Mouse (Mus musculus) MEL (cell line): Measurements from ENCODE around the gene Lgals8. TPM values are rescaled to one million over a fixed set of nuclear protein-coding genes. Genes with fewer than 3 reads are reported as not detected.

ENCODE experiments used
- DNase-seq: peaks from one replicate; pipeline ENCODE4 v3.0.0; 2011; ENCODE audit warnings: low read depth, low spot score
- H3K27ac ChIP-seq: 2 replicates; pipeline ENCODE4 v1.5.1; 2012; ENCODE audit warnings: low read depth, mild to moderate bottlenecking, control low read depth, low read length, moderate library complexity; ENCODE audit not compliant: control insufficient read depth
- H3K27me3 ChIP-seq, 2 experiments: fragments of 150-350 bp in 1 of 2; sonication (generic) in 1 of 2; 2 replicates each; pipeline ENCODE4 v1.6.1; 2012; ENCODE audit warnings: low read length in 2 of 2, mild to moderate bottlenecking in 2 of 2, improper control_type of control experiment in 1 of 2, moderate library complexity in 1 of 2; ENCODE audit not compliant: insufficient read depth in 2 of 2, control insufficient read depth in 1 of 2
- H3K36me3 ChIP-seq, 2 experiments: 2 replicates each; pipeline ENCODE4 v1.6.1; 2012 to 2014; ENCODE audit warnings: low read length in 2 of 2, improper control_type of control experiment in 1 of 2, inconsistent platforms in 1 of 2, mild to moderate bottlenecking in 1 of 2; ENCODE audit not compliant: insufficient read depth in 2 of 2, control insufficient read depth in 1 of 2
- H3K4me1 ChIP-seq, 2 experiments: fragments of 150-350 bp in 1 of 2; sonication (generic) in 1 of 2; 2 replicates each; pipeline ENCODE4 v1.6.1; 2012; ENCODE audit warnings: low read length in 2 of 2, improper control_type of control experiment in 1 of 2, mild to moderate bottlenecking in 1 of 2; ENCODE audit not compliant: insufficient read depth in 2 of 2, control insufficient read depth in 1 of 2
- H3K4me3 ChIP-seq, 2 experiments: fragments of 150-350 bp in 1 of 2; sonication (generic) in 1 of 2; 2 replicates each; pipeline ENCODE4 v1.5.1; 2012; ENCODE audit warnings: low read depth in 2 of 2, low read length in 2 of 2, mild to moderate bottlenecking in 2 of 2, moderate library complexity in 2 of 2, control low read depth in 1 of 2, improper control_type of control experiment in 1 of 2; ENCODE audit not compliant: control insufficient read depth in 1 of 2, insufficient read depth in 1 of 2
- H3K79me2 ChIP-seq: 2 replicates; pipeline ENCODE4 v1.6.1; 2012; ENCODE audit warnings: mild to moderate bottlenecking, low read length, moderate library complexity; ENCODE audit not compliant: control insufficient read depth, poor library complexity, insufficient read depth
- H3K9ac ChIP-seq: 2 replicates; pipeline ENCODE4 v1.6.1; 2012; ENCODE audit warnings: low read depth, mild to moderate bottlenecking, control low read depth, low read length, moderate library complexity; ENCODE audit not compliant: control insufficient read depth, poor library complexity, severe bottlenecking
- H3K9me3 ChIP-seq: fragments of 150-350 bp; sonication (generic); replicated peaks from 2 replicates; pipeline ENCODE4 v1.6.1; 2012; ENCODE audit warnings: mild to moderate bottlenecking, low read length, improper control_type of control experiment, moderate library complexity; ENCODE audit not compliant: insufficient read depth
- BHLHE40 ChIP-seq: IDR thresholded peaks from 2 replicates; pipeline ENCODE4 v1.6.1; 2012; ENCODE audit warnings: low read depth, mild to moderate bottlenecking, inconsistent platforms, low read length, improper control_type of control experiment, borderline replicate concordance
- CHD1 ChIP-seq: IDR thresholded peaks from 2 replicates; pipeline ENCODE4 v1.6.1; 2012; ENCODE audit warnings: low read depth, mild to moderate bottlenecking, inconsistent platforms, low read length, improper control_type of control experiment
- CHD2 ChIP-seq: IDR thresholded peaks from 2 replicates; pipeline ENCODE4 v1.6.1; 2011; ENCODE audit warnings: low read length, improper control_type of control experiment
- ELF1 ChIP-seq: IDR thresholded peaks from 2 replicates; pipeline ENCODE4 v1.6.1; 2014; ENCODE audit warnings: low read depth, mild to moderate bottlenecking, inconsistent platforms, low read length, improper control_type of control experiment, moderate library complexity
- ETS1 ChIP-seq: IDR thresholded peaks from 2 replicates; pipeline ENCODE4 v1.6.1; 2012; ENCODE audit warnings: low read depth, mild to moderate bottlenecking, inconsistent platforms, low read length, improper control_type of control experiment, moderate library complexity
- GATA1 ChIP-seq: IDR thresholded peaks from 2 replicates; pipeline ENCODE4 v1.6.1; 2011; ENCODE audit warnings: low read depth, low read length, improper control_type of control experiment
- HCFC1 ChIP-seq: IDR thresholded peaks from 2 replicates; pipeline ENCODE4 v1.6.1; 2012; ENCODE audit warnings: low read depth, mild to moderate bottlenecking, inconsistent platforms, low read length, improper control_type of control experiment, moderate library complexity
- JUND ChIP-seq: IDR thresholded peaks from 2 replicates; pipeline ENCODE4 v1.6.1; 2011; ENCODE audit warnings: low read depth, mild to moderate bottlenecking, improper control_type of control experiment, low read length
- MAX ChIP-seq: IDR thresholded peaks from 2 replicates; pipeline ENCODE4 v1.6.1; 2011; ENCODE audit warnings: low read length, improper control_type of control experiment
- MAZ ChIP-seq: IDR thresholded peaks from 2 replicates; pipeline ENCODE4 v1.6.1; 2012; ENCODE audit warnings: low read depth, mild to moderate bottlenecking, inconsistent platforms, low read length, improper control_type of control experiment
- MEF2A ChIP-seq: IDR thresholded peaks from 2 replicates; pipeline ENCODE4 v1.6.1; 2014; ENCODE audit warnings: low read depth, mild to moderate bottlenecking, inconsistent platforms, low read length, improper control_type of control experiment; ENCODE audit not compliant: poor library complexity, insufficient replicate concordance, severe bottlenecking; ENCODE audit errors: extremely low read depth
- MXI1 ChIP-seq: IDR thresholded peaks from 2 replicates; pipeline ENCODE4 v1.6.1; 2011; ENCODE audit warnings: mild to moderate bottlenecking, low read depth, low read length, improper control_type of control experiment
- NRF1 ChIP-seq: IDR thresholded peaks from 2 replicates; pipeline ENCODE4 v1.6.1; 2014; ENCODE audit warnings: low read depth, mild to moderate bottlenecking, inconsistent platforms, low read length, improper control_type of control experiment, moderate library complexity; ENCODE audit not compliant: poor library complexity, insufficient read depth, severe bottlenecking
- POLR2A ChIP-seq, 2 experiments: IDR thresholded peaks; 2 replicates each; pipeline ENCODE4 v1.6.1; 2011 to 2012; ENCODE audit warnings: low read length in 2 of 2, mild to moderate bottlenecking in 2 of 2, control low read depth in 1 of 2, improper control_type of control experiment in 1 of 2, low read depth in 1 of 2, moderate library complexity in 1 of 2; ENCODE audit not compliant: control insufficient read depth in 1 of 2, insufficient read depth in 1 of 2, poor library complexity in 1 of 2
- POLR2AphosphoS5 ChIP-seq: IDR thresholded peaks from 2 replicates; pipeline ENCODE4 v1.6.1; 2012; ENCODE audit warnings: low read depth, borderline replicate concordance, mild to moderate bottlenecking, inconsistent platforms, low read length, moderate library complexity, mixed read lengths
- RAD21 ChIP-seq: IDR thresholded peaks from 2 replicates; pipeline ENCODE4 v1.6.1; 2011; ENCODE audit warnings: mild to moderate bottlenecking, low read depth, low read length, improper control_type of control experiment
- RCOR1 ChIP-seq: IDR thresholded peaks from 2 replicates; pipeline ENCODE4 v1.6.1; 2012; ENCODE audit warnings: low read depth, mild to moderate bottlenecking, inconsistent platforms, low read length, improper control_type of control experiment
- SIN3A ChIP-seq: IDR thresholded peaks from 2 replicates; pipeline ENCODE4 v1.6.1; 2012; ENCODE audit warnings: low read length, improper control_type of control experiment, inconsistent platforms
- SMC3 ChIP-seq: IDR thresholded peaks from 2 replicates; pipeline ENCODE4 v1.6.1; 2011; ENCODE audit warnings: low read depth, low read length, improper control_type of control experiment
- TAL1 ChIP-seq: IDR thresholded peaks from 2 replicates; pipeline ENCODE4 v1.6.1; 2012; ENCODE audit warnings: mild to moderate bottlenecking, inconsistent platforms, low read length, moderate library complexity, mixed read lengths
- TCF12 ChIP-seq: IDR thresholded peaks from 2 replicates; pipeline ENCODE4 v1.6.1; 2014; ENCODE audit warnings: low read depth, mild to moderate bottlenecking, inconsistent platforms, low read length, improper control_type of control experiment, moderate library complexity
- UBTF ChIP-seq: IDR thresholded peaks from 2 replicates; pipeline ENCODE4 v1.6.1; 2012; ENCODE audit warnings: low read depth, mild to moderate bottlenecking, inconsistent platforms, low read length, improper control_type of control experiment, moderate library complexity, borderline replicate concordance; ENCODE audit not compliant: insufficient read depth
- ZC3H11A ChIP-seq: IDR thresholded peaks from 2 replicates; pipeline ENCODE4 v1.6.1; 2012; ENCODE audit warnings: low read depth, mild to moderate bottlenecking, inconsistent platforms, low read length, improper control_type of control experiment
- ZKSCAN1 ChIP-seq: IDR thresholded peaks from 2 replicates; pipeline ENCODE4 v1.6.1; 2012; ENCODE audit warnings: low read depth, mild to moderate bottlenecking, inconsistent platforms, low read length, improper control_type of control experiment, moderate library complexity
- ZNF384 ChIP-seq: IDR thresholded peaks from 2 replicates; pipeline ENCODE4 v1.6.1; 2012; ENCODE audit warnings: low read depth, mild to moderate bottlenecking, inconsistent platforms, low read length, improper control_type of control experiment
- polyA plus RNA-seq, 2 experiments: library from polyadenylated mRNA; stranded (reverse) in 1 of 2; unstranded in 1 of 2; fragments of >175 nt in 1 of 2; fragments of >200 nt in 1 of 2; gene quantifications; 2 replicates each; pipeline versions ENCODE4 v1.2.1 to v1.2.4; 2012; ENCODE audit warnings: low replicate concordance in 2 of 2, low read depth in 1 of 2; ENCODE audit not compliant: insufficient read length in 2 of 2, insufficient read depth in 1 of 2, missing spikeins in 1 of 2
- total RNA-seq: library from RNA; depleted of rRNA; stranded (reverse); fragments of 300-350 nt; gene quantifications from 2 replicates; pipeline ENCODE4 v1.2.3, GENCODE M21; 2012

The Lgals8 gene
- total and polyA plus RNA-seq, 3 experiments, result 12.9 to 23.7 TPM; not detected in 1

- Histone ChIP-seq H3K79me2 (no peaks in the 10 kb centered on the region), H3K27ac (no peak overlapping the region), H3K4me3 (no peak overlapping the region), H3K9ac (no peak overlapping the region), H3K36me3 (peaks cover 0 to 25% of the 10 kb centered on the region in 2 experiments; a peak in 3 of 4 replicates), H3K27me3 (no peaks in the 10 kb centered on the region), H3K4me1 (no peaks in the 10 kb centered on the region), H3K9me3 (no peaks in the 10 kb centered on the region)
- DNase-seq, result no peak
- TF ChIP-seq CHD2 (no peak), POLR2A (IDR thresholded peaks at IDR 0.05; ENCODE audit: control insufficient read depth in 1 of 2, insufficient read depth in 1 of 2, low read depth in 1 of 2, low read length in 2 of 2, poor library complexity in 1 of 2) (no peak), MXI1 (no peak), MAZ (no peak), ZKSCAN1 (no peak), GATA1 (no peak), MAX (no peak), POLR2AphosphoS5 (no peak), SIN3A (no peak)
These were observed 25.2 kb downstream of the Lgals8 start for GRCm38 (mm10) chr13:12439586-12439985.

- Histone ChIP-seq H3K36me3 (peaks cover 0 to 27% of the 10 kb centered on the region in 2 experiments; a peak in 2 of 4 replicates), H3K9ac (no peak overlapping the region), H3K27me3 (no peaks in the 10 kb centered on the region), H3K4me3 (no peak overlapping the region), H3K79me2 (no peaks in the 10 kb centered on the region), H3K27ac (no peak overlapping the region), H3K9me3 (no peaks in the 10 kb centered on the region), H3K4me1 (no peaks in the 10 kb centered on the region)
- TF ChIP-seq UBTF, result no peak
- TF ChIP-seq TAL1, result no peak
- TF ChIP-seq RCOR1, result no peak
- TF ChIP-seq HCFC1, result no peak
- no peak for TF ChIP-seq MAX
- DNase-seq, result no peak
These were observed 30.9 kb downstream of the Lgals8 start for GRCm38 (mm10) chr13:12433843-12434242.

- H3K27ac ChIP-seq, result no peak overlapping the region
- no peaks in the 10 kb centered on the region for H3K27me3 ChIP-seq
- TF ChIP-seq ZNF384 (no peak), RCOR1 (no peak), SIN3A (no peak), ETS1 (no peak), SMC3 (no peak), BHLHE40 (no peak), GATA1 (no peak), ZC3H11A (no peak), JUND (no peak), CHD1 (no peak), ELF1 (no peak), NRF1 (no peak), TCF12 (no peak), RAD21 (no peak), MEF2A (no peak), MXI1 (no peak)
- TF ChIP-seq, all 39 proteins: peak for 0
- Histone ChIP-seq H3K9ac (no peak overlapping the region), H3K4me1 (no peaks in the 10 kb centered on the region), H3K36me3 (peaks cover 0 to 24% of the 10 kb centered on the region in 2 experiments; a peak in 2 of 4 replicates), H3K79me2 (no peaks in the 10 kb centered on the region), H3K9me3 (no peaks in the 10 kb centered on the region), H3K4me3 (no peak overlapping the region)
- DNase-seq, result no peak
These were observed 36.2 kb downstream of the Lgals8 start for GRCm38 (mm10) chr13:12428556-12428955.
